Mouse (Mus musculus) kidney, embryonic 16.5 days (tissue): Measurements from ENCODE around the gene Tmc8. TPM values are rescaled to one million over a fixed set of nuclear protein-coding genes. Genes with fewer than 3 reads are reported as not detected.

Experiments used
- ATAC-seq: fragments of 200-750 bp; cut with Nextera tagmentation; 2 replicates; pipeline ENCODE4 v1.8.0; 2017; ENCODE audit warnings: moderate TSS enrichment; ENCODE audit not compliant: low FRiP score, low TSS enrichment
- H3K27ac ChIP-seq: fragments of 300-500 bp; sonication (generic); 2 replicates; pipeline ENCODE4 v1.5.1; 2014; ENCODE audit warnings: low read length
- H3K27me3 ChIP-seq: fragments of 300-500 bp; sonication (generic); 2 replicates; pipeline ENCODE4 v1.6.1; 2014; ENCODE audit warnings: low read length, control low read depth, mixed read lengths; ENCODE audit not compliant: insufficient read depth
- H3K36me3 ChIP-seq: fragments of 300-500 bp; sonication (generic); 2 replicates; pipeline ENCODE4 v1.6.1; 2014; ENCODE audit warnings: low read length, control low read depth, mixed read lengths; ENCODE audit not compliant: insufficient read depth
- H3K4me1 ChIP-seq: fragments of 300-500 bp; sonication (generic); 2 replicates; pipeline ENCODE4 v1.6.1; 2014; ENCODE audit warnings: low read length, control low read depth, mixed read lengths; ENCODE audit not compliant: insufficient read depth
- H3K4me2 ChIP-seq: fragments of 300-500 bp; sonication (generic); replicated peaks from 2 replicates; pipeline ENCODE4 v1.6.1; 2014; ENCODE audit warnings: low read depth, low read length
- H3K4me3 ChIP-seq: fragments of 300-500 bp; sonication (generic); 2 replicates; pipeline ENCODE4 v1.5.1; 2014; ENCODE audit warnings: mild to moderate bottlenecking, low read length
- H3K9ac ChIP-seq: fragments of 300-500 bp; sonication (generic); replicated peaks from 2 replicates; pipeline ENCODE4 v1.6.1; 2014; ENCODE audit warnings: low read length
- H3K9me3 ChIP-seq: fragments of 300-500 bp; sonication (generic); 2 replicates; pipeline ENCODE4 v1.6.1; 2016; ENCODE audit warnings: low read length, control low read depth
- WGBS: fragments of 180-500 bp; shearing (Covaris S2); extraction: QIAGEN DNeasy Blood & Tissue Kit; methylation state at CpG from one replicate; pipeline ENCODE4 v1.1.7; 2014; 5-methylcytosine and 5-hydroxymethylcytosine counted together
- polyA plus RNA-seq: library from polyadenylated mRNA; unstranded; fragments of >200 nt; fragmentation: Nextera tagmentation; extraction: Ambion mirVana; gene quantifications from 2 replicates; pipeline ENCODE4 v1.2.1, GENCODE M21; 2015

Tmc8 gene
- polyA plus RNA-seq, 1 experiment from 2014 or later, result 3.6 TPM

DNA sequence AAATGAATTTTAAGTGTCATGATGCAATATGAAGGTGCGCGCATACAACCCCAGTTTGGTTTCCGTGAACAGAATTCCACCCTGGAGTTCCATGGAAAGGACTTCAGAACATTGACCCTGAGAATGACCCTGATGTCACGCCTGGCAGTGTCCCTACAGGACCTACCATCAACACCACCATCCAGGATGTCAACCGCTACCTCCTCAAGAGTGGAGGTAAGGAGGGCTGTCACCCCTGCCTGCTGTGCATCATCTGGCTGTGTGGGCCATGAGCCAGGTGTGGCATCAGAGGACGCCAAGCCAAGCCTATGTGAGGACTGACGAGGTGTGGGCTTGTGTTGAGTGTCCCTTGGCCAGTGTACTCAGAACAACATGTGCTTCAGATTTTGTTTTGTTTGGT, 26.0 kb upstream of the Tmc8 start:
- no peak overlapping the region for H3K4me2 ChIP-seq
- H3K9ac ChIP-seq, result no peak overlapping the region
- no peaks in the 10 kb centered on the region for H3K27me3 ChIP-seq
- H3K27ac ChIP-seq, result no peak overlapping the region
- H3K4me1 ChIP-seq, result no peaks in the 10 kb centered on the region
- ATAC-seq, result no peak
- H3K36me3 ChIP-seq, result peaks cover 78% of the 10 kb centered on the region
- no peak overlapping the region for H3K4me3 ChIP-seq
- no peaks in the 10 kb centered on the region for H3K9me3 ChIP-seq
- 97% methylated on average over 7 of the region's 7 CpGs for whole genome bisulfite sequencing

DNA sequence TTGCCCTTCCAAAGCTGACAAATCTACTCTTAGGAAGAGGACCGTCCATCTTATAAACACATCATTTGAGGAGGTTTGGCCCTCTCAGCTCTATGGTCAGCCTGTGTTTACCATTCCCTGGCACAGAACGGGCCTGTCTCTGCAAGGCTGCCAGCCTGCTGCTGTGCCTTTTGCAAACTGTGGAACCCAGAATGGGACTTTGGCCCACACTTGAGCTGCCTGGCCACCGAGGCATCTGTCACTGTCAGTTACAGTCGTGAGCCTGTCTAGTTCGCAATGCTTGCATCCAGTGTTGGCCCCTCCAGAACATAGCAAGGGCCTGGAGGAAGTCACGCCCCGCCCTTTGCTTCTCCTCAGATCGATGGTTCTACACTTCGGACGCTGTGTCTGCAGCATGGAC, 22.6 kb upstream of the Tmc8 start:
- ATAC-seq, result no peak
- H3K4me1 ChIP-seq, result peaks cover 6% of the 10 kb centered on the region; the same call in 1 of the 2 replicates
- no peak overlapping the region for H3K9ac ChIP-seq
- 88% methylated on average over 10 of the region's 10 CpGs for WGBS
- no peaks in the 10 kb centered on the region for H3K9me3 ChIP-seq
- H3K36me3 ChIP-seq, result peaks cover 59% of the 10 kb centered on the region
- no peaks in the 10 kb centered on the region for H3K27me3 ChIP-seq
- no peak overlapping the region for H3K4me2 ChIP-seq
- H3K27ac ChIP-seq, result no peak overlapping the region
- no peak overlapping the region for H3K4me3 ChIP-seq

DNA sequence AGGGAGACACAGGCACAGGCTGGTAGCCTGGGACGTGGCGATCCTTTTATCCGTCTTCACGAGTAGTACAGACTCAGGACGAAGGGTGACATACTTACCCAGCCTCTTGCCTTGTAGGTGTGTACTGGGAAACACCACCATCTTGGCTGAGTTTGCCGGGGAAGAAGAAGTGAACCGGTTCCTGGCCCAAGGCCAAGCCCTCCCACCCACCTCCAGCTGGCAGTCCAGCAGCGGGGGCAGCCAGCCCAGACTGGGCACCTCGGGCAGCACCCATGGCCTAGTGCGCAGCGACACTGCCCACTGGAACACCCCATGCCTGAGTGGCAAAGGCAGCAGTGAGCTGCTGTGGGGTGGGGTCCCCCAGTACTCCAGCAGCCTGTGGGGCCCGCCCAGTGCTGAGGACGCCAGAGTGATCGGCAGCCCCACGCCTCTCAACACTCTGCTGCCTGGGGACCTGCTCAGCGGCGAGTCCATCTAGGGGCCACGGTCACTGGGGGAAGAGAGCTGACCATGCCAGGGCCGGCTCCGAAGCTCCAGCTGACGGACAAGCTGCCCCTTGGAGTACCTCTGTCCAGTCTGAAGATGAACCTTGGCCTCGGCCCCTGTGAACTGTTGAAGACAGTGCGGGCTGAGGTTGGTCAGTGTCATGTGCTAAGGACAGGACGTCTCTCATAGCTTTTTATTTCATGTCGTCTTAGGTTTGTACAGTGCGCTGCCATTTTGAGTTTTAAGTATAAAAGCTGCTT, 21.3 kb upstream of the Tmc8 start:
- ATAC-seq, result peak; percentile 40
- 90% methylated on average over 26 of the region's 26 CpGs for WGBS
- Histone ChIP-seq H3K9ac (no peak overlapping the region), H3K4me3 (no peak overlapping the region), H3K27me3 (no peaks in the 10 kb centered on the region), H3K27ac (no peak overlapping the region), H3K4me1 (peaks cover 6% of the 10 kb centered on the region; the same call in 1 of the 2 replicates), H3K4me2 (no peak overlapping the region), H3K36me3 (peaks cover 49% of the 10 kb centered on the region), H3K9me3 (no peaks in the 10 kb centered on the region)

DNA sequence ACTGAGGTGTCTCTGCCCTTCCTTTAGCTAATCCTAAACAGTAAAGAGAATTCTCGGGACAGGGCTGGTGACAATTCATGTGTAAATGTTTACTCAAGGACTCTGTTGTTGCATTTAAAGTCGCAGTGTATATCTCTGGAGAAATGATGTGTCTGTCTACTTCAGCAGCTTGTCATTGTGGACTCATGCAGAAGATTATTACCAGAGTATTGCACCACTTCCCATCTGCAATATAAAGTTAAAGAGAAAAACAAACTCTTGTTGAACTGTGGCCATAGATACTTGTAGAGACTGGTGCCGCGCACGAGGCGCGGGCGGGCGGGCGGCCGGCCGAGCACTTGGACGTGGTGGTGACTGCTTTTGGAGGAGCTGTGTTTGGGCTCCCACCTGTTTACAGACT, 20.1 kb upstream of the Tmc8 start:
- Histone ChIP-seq H3K27me3 (no peaks in the 10 kb centered on the region), H3K9ac (no peak overlapping the region), H3K36me3 (peaks cover 43% of the 10 kb centered on the region), H3K4me3 (no peak overlapping the region), H3K27ac (no peak overlapping the region), H3K4me1 (peaks cover 6% of the 10 kb centered on the region; the same call in 1 of the 2 replicates), H3K9me3 (no peaks in the 10 kb centered on the region), H3K4me2 (no peak overlapping the region)
- WGBS, result 88% methylated on average over 13 of the region's 13 CpGs
- ATAC-seq, result no peak

DNA sequence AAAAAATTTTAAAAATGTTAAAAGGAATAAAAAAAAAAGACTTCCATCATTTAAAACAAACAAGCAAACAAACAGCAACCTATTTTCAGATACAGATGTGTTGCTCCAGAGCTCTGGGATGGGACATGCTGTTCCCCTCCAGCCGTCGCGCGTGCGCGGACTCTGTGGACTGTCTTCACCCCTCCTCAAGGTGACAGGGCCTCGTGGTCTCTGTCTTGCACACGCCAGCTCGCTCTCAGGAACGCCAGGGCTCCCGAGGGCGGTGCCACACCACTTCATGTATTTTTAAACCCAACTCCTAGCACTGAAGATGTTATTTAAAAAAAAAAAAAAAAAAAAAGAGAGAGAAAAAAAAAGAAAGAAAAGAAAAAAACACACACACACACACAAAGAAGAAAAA, 19.6 kb upstream of the Tmc8 start:
- 77% methylated on average over 12 of the region's 12 CpGs for WGBS
- no peak for ATAC-seq
- H3K36me3 ChIP-seq, result peaks cover 41% of the 10 kb centered on the region

DNA sequence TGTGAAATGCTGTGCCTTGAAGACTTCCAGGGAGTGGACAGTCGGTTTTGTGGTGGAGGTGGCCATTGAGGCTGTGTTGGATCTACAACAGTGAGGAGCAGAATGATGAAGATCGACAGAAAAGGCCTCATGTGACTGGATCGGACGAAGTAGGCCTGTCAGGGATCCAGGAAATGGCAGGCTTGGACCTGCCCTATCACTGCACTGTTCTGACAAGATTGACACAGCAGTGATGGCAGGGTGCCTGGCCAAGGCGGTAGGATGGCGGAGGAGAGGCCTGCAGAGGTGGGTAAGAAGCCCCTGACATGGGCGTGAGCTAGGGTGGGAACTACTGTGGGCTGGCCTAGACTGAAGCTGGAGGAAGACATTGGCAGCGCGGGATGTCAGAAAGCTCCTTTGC, 17.6 kb upstream of the Tmc8 start:
- ATAC-seq, result no peak
- H3K9ac ChIP-seq, result no peak overlapping the region
- H3K27me3 ChIP-seq, result no peaks in the 10 kb centered on the region
- H3K27ac ChIP-seq, result no peak overlapping the region
- no peaks in the 10 kb centered on the region for H3K9me3 ChIP-seq
- H3K36me3 ChIP-seq, result peaks cover 27% of the 10 kb centered on the region
- H3K4me1 ChIP-seq, result peaks cover 6% of the 10 kb centered on the region; the same call in 1 of the 2 replicates
- H3K4me3 ChIP-seq, result no peak overlapping the region
- no peak overlapping the region for H3K4me2 ChIP-seq
- WGBS, result 87% methylated on average over 9 of the region's 9 CpGs

More for the DNA sequence above, 19.6 kb upstream of the Tmc8 start:
- H3K4me3 ChIP-seq, result no peak overlapping the region
- H3K4me2 ChIP-seq, result no peak overlapping the region
- H3K27ac ChIP-seq, result no peak overlapping the region
- peaks cover 6% of the 10 kb centered on the region; the same call in 1 of the 2 replicates for H3K4me1 ChIP-seq
- no peaks in the 10 kb centered on the region for H3K27me3 ChIP-seq
- no peak overlapping the region for H3K9ac ChIP-seq
- no peaks in the 10 kb centered on the region for H3K9me3 ChIP-seq

DNA sequence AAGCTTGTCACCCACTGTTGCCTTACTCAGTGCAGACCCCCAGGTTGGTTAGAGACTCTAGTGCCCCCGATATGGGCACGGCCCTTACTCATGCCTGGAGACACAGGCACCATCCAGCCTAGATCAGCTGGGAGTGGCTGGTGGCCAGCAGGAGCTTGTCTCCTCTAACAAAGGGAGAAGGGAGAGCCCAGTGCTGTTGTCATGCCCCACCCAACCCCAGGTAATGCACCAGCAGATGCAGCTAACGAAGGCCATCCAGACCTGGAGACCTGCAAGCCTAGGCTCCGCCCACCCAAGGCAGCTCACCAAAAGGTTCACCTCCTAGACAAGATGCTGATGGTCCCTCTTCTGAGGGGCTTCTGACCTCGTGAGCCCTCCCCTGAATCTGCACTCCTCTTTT, 16.5 kb upstream of the Tmc8 start:
- no peak overlapping the region for H3K4me3 ChIP-seq
- H3K27me3 ChIP-seq, result no peaks in the 10 kb centered on the region
- peaks cover 26% of the 10 kb centered on the region for H3K36me3 ChIP-seq
- no peaks in the 10 kb centered on the region for H3K9me3 ChIP-seq
- WGBS, result 92% methylated on average over 5 of the region's 5 CpGs
- no peak overlapping the region for H3K4me2 ChIP-seq
- no peak for ATAC-seq
- no peak overlapping the region for H3K27ac ChIP-seq
- H3K4me1 ChIP-seq, result peaks cover 6% of the 10 kb centered on the region; the same call in 1 of the 2 replicates
- H3K9ac ChIP-seq, result no peak overlapping the region

DNA sequence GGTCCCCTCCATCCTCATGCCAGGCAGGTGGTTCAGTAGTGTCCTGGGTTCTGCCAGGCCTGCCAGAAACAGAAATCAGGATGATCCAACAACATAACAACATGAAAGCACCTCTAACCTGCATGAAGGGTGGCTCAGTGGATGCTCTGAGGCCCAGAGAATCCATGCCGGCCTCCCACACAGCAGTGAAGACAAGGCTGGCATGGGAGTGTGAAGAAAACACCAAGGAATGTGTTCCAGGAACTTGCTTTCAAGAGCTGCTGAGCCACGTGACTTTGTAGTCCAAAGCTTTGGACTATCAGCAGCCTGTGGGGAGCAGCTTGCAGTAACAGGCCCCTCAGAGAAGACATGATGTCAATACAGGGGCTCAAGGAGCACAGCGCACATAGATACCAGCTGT, 15.6 kb upstream of the Tmc8 start:
- Histone ChIP-seq H3K4me2 (no peak overlapping the region), H3K9me3 (no peaks in the 10 kb centered on the region), H3K27ac (no peak overlapping the region), H3K4me3 (no peak overlapping the region), H3K27me3 (no peaks in the 10 kb centered on the region), H3K36me3 (peaks cover 21% of the 10 kb centered on the region), H3K9ac (no peak overlapping the region), H3K4me1 (peaks cover 6% of the 10 kb centered on the region; the same call in 1 of the 2 replicates)
- no peak for ATAC-seq
- 81% methylated on average over 3 of the region's 3 CpGs for WGBS

DNA sequence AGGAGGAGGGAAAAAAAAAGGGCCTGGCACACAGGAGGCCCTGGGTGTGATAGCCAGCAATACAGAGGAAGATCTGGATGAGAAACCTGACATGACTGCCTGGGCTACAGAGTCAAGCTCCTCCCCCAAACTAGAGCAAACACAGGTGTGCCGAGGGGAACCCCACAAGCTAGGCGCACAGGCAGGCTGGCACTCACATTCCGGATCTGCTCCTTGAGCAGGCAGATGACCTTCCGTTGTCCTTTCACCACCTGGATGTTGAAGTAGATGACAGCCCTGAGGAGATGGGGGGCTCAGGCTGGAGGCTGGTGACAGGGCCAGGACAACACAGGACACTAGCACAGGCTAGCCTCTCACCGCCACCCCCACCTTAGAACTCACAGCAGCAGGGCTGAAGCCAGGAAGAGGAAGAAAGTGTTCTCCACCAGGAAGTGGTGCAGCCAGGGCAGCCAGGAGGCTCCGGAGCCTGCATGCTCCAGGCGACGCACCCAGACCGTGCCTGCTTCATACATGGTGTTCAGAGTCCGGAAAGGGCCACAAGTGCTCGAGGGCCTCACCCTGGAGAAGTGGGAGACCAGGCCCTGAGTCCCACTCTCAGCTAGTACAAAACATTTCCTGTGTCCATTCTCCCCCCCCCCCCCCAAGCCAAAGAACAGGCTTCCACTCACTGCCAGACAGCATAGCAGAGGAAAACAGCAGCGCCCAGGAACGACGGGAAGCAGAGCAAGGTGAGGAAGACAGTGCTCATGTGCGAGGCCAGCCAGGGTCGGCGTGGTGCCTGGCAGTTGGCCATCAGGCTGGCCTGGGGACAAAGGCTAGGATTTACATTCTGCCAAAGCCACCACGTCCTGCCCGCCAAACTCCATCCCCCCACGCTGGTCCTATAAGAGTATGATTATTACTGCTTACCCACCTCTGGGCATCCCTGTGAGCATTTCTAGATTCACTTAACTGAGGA, 12.9 kb upstream of the Tmc8 start:
- Histone ChIP-seq H3K27me3 (no peaks in the 10 kb centered on the region), H3K36me3 (peaks cover 29% of the 10 kb centered on the region), H3K27ac (no peak overlapping the region), H3K4me1 (no peaks in the 10 kb centered on the region), H3K4me2 (no peak overlapping the region), H3K9me3 (no peaks in the 10 kb centered on the region), H3K4me3 (no peak overlapping the region), H3K9ac (no peak overlapping the region)
- 69% methylated on average over 20 of the region's 20 CpGs for WGBS
- no peak for ATAC-seq

DNA sequence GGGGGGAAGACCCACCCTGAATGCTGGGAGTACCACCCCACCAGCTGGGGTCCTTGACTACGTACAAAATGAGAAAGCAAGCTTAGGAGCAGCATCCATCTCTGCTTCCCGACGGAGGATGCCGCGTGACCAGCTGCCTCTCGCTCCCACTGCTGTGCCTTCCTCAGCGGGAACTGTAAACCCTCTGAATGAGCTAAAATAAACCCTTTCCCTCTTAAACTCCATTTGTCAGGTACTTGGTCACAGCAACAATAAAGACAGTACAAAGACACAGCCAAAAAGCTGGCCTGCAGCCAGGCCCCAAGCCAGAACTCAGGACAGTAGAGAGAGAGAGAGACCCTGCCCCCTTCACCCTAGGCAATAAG, 12.2 kb upstream of the Tmc8 start:
- peaks cover 29% of the 10 kb centered on the region for H3K36me3 ChIP-seq
- no peaks in the 10 kb centered on the region for H3K9me3 ChIP-seq
- H3K4me3 ChIP-seq, result no peak overlapping the region
- H3K27me3 ChIP-seq, result no peaks in the 10 kb centered on the region
- H3K4me2 ChIP-seq, result no peak overlapping the region
- WGBS, result 87% methylated on average over 7 of the region's 7 CpGs
- no peak overlapping the region for H3K9ac ChIP-seq
- H3K27ac ChIP-seq, result no peak overlapping the region
- no peak for ATAC-seq
- no peaks in the 10 kb centered on the region for H3K4me1 ChIP-seq
